Mouse (Mus musculus) hindbrain, embryonic 11.5 days (tissue): ENCODE results near the gene Jpt2. TPM values are rescaled to one million over a fixed set of nuclear protein-coding genes. Genes with fewer than 3 reads are reported as not detected.
"Not testable (repeated sequence)": the region's sequence is repeated elsewhere in the genome, so short reads cannot be mapped to it uniquely, and the experiment has no call there.

ENCODE experiments used
- ATAC-seq: fragments of 200-750 bp; cut with Nextera tagmentation; 2 replicates; pipeline ENCODE4 v1.8.0; 2017; ENCODE audit warnings: mild to moderate bottlenecking, moderate TSS enrichment, moderate library complexity; ENCODE audit not compliant: low FRiP score
- DNase-seq: peaks from one replicate; pipeline ENCODE4 v3.0.0-alpha.2; 2015; ENCODE audit warnings: low spot score
- H3K27ac ChIP-seq: fragments of 300-500 bp; sonication (generic); 2 replicates; pipeline ENCODE4 v1.5.1; 2014; ENCODE audit warnings: mild to moderate bottlenecking, low read depth, low read length
- H3K27me3 ChIP-seq: fragments of 300-500 bp; sonication (generic); 2 replicates; pipeline ENCODE4 v1.6.1; 2014; ENCODE audit warnings: mild to moderate bottlenecking, low read length, moderate library complexity, mixed read lengths; ENCODE audit not compliant: control insufficient read depth, insufficient read depth
- H3K36me3 ChIP-seq: fragments of 300-500 bp; sonication (generic); 2 replicates; pipeline ENCODE4 v1.6.1; 2014; ENCODE audit warnings: mild to moderate bottlenecking, low read length, moderate library complexity, mixed read lengths; ENCODE audit not compliant: control insufficient read depth, insufficient read depth
- H3K4me1 ChIP-seq: fragments of 300-500 bp; sonication (generic); replicated peaks from 2 replicates; pipeline ENCODE4 v1.6.1; 2014; ENCODE audit warnings: low read length, mixed read lengths; ENCODE audit not compliant: control insufficient read depth, insufficient read depth
- H3K4me2 ChIP-seq: fragments of 300-500 bp; sonication (generic); replicated peaks from 2 replicates; pipeline ENCODE4 v1.6.1; 2014; ENCODE audit warnings: mild to moderate bottlenecking, low read depth, low read length
- H3K4me3 ChIP-seq: fragments of 300-500 bp; sonication (generic); 2 replicates; pipeline ENCODE4 v1.5.1; 2014; ENCODE audit warnings: low read depth, low read length
- H3K9ac ChIP-seq: fragments of 300-500 bp; sonication (generic); 2 replicates; pipeline ENCODE4 v1.6.1; 2014; ENCODE audit warnings: low read depth, low read length
- H3K9me3 ChIP-seq: fragments of 300-500 bp; sonication (generic); 2 replicates; pipeline ENCODE4 v1.6.1; 2016; ENCODE audit warnings: low read length; ENCODE audit not compliant: control insufficient read depth
- WGBS: fragments of 180-500 bp; shearing (Covaris S2); extraction: QIAGEN DNeasy Blood & Tissue Kit; methylation state at CpG from one replicate; pipeline ENCODE4 v1.1.7; 2014; 5-methylcytosine and 5-hydroxymethylcytosine counted together
- polyA plus RNA-seq: library from polyadenylated mRNA; unstranded; fragments of >200 nt; fragmentation: Nextera tagmentation; extraction: Ambion mirVana; gene quantifications from 2 replicates; pipeline ENCODE4 v1.2.1, GENCODE M21; 2014

Jpt2 gene
- polyA plus RNA-seq, 1 experiment from 2014 or later: 214 TPM

- Histone ChIP-seq H3K27ac (no peak overlapping the region), H3K9me3 (no peaks in the 10 kb centered on the region), H3K4me1 (no peaks in the 10 kb centered on the region), H3K27me3 (no peaks in the 10 kb centered on the region), H3K4me2 (no peak overlapping the region), H3K9ac (no peak overlapping the region), H3K36me3 (peaks cover 11% of the 10 kb centered on the region), H3K4me3 (no peak overlapping the region)
- 85% methylated on average over 2 of the region's 2 CpGs for WGBS
- ATAC-seq: no peak
- DNase-seq: no peak
Measured at GRCm38 (mm10) chr17:24950671-24951070, 9.8 kb downstream of the Jpt2 start.

- WGBS: 96% methylated on average over 5 of the region's 5 CpGs
- Histone ChIP-seq H3K27me3 (no peaks in the 10 kb centered on the region), H3K36me3 (peaks cover 9% of the 10 kb centered on the region; the same call in 1 of the 2 replicates), H3K9me3 (no peaks in the 10 kb centered on the region), H3K27ac (no peak overlapping the region), H3K4me1 (no peaks in the 10 kb centered on the region), H3K4me2 (no peak overlapping the region), H3K4me3 (no peak overlapping the region), H3K9ac (no peak overlapping the region)
- ATAC-seq (no peak), DNase-seq (no peak)
Measured at GRCm38 (mm10) chr17:24948204-24948603, 12.3 kb downstream of the Jpt2 start.

- not testable (repeated sequence) for DNase-seq, H3K9me3 ChIP-seq, H3K36me3 ChIP-seq, H3K9ac ChIP-seq, H3K27ac ChIP-seq, H3K27me3 ChIP-seq, ATAC-seq, H3K4me1 ChIP-seq, H3K4me3 ChIP-seq, H3K4me2 ChIP-seq
- 84% methylated on average over 1 of the region's 1 CpGs for WGBS
Measured at GRCm38 (mm10) chr17:24943589-24943988, 16.9 kb downstream of the Jpt2 start.

GRCm38 (mm10) chr17:24943036-24943435 is 17.5 kb downstream of the Jpt2 start:
- no peak overlapping the region for H3K4me2 ChIP-seq
- no peaks in the 10 kb centered on the region for H3K4me1 ChIP-seq
- no peak overlapping the region for H3K9ac ChIP-seq
- H3K4me3 ChIP-seq: no peak overlapping the region
- no peaks in the 10 kb centered on the region for H3K27me3 ChIP-seq
- H3K36me3 ChIP-seq: peaks cover 5% of the 10 kb centered on the region; the same call in 1 of the 2 replicates
- ATAC-seq (no peak), DNase-seq (no peak)
- WGBS: 91% methylated on average over 7 of the region's 7 CpGs
- H3K27ac ChIP-seq: no peak overlapping the region
- no peaks in the 10 kb centered on the region for H3K9me3 ChIP-seq

- not testable (repeated sequence) for H3K36me3 ChIP-seq, H3K4me2 ChIP-seq, H3K27ac ChIP-seq, H3K27me3 ChIP-seq, H3K4me3 ChIP-seq, ATAC-seq, H3K9ac ChIP-seq, H3K9me3 ChIP-seq, H3K4me1 ChIP-seq
- DNase-seq: peak; percentile 21
- 28% methylated on average over 2 of the region's 2 CpGs for WGBS
Measured at GRCm38 (mm10) chr17:24942453-24942852, 18.0 kb downstream of the Jpt2 start.

- Histone ChIP-seq H3K36me3 (0 out of 2 replicates have a peak, but pooled peaks cover 2% of the 10 kb centered on the region), H3K9ac (peak overlapping the region; percentile 93), H3K27me3 (no peaks in the 10 kb centered on the region), H3K4me2 (peak overlapping the region; percentile 58), H3K4me1 (peaks cover 6% of the 10 kb centered on the region; the same call in 1 of the 2 replicates), H3K27ac (peak overlapping the region; percentile 78), H3K4me3 (peak overlapping the region; percentile 97), H3K9me3 (no peaks in the 10 kb centered on the region)
- DNase-seq (no peak), ATAC-seq (no peak)
- WGBS: 52% methylated on average over 6 of the region's 6 CpGs
Measured at GRCm38 (mm10) chr17:24937266-24937665, 23.2 kb downstream of the Jpt2 start.

GRCm38 (mm10) chr17:24936259-24937237 is 23.9 kb downstream of the Jpt2 start, which contains the start of gene Mapk8ip3:
Mapk8ip3 (minus strand) TSS chr17:24936977.
- DNase-seq: peak; percentile 95
- peak within 1 kb of the TSS; percentile 58 for H3K4me2 ChIP-seq
- peak within 1 kb of the TSS; percentile 97 for H3K4me3 ChIP-seq
- H3K27me3 ChIP-seq: no peaks in the 10 kb centered on the region
- no peaks in the 10 kb centered on the region for H3K36me3 ChIP-seq
- under 1% methylated on average over 76 of the region's 78 CpGs for WGBS
- ATAC-seq: peak; percentile 98
- H3K27ac ChIP-seq: peak within 1 kb of the TSS; percentile 78
- H3K4me1 ChIP-seq: peaks cover 6% of the 10 kb centered on the region; the same call in 1 of the 2 replicates
- H3K9me3 ChIP-seq: no peaks in the 10 kb centered on the region
- peak within 1 kb of the TSS; percentile 93 for H3K9ac ChIP-seq

GRCm38 (mm10) chr17:24935666-24936065 is 24.8 kb downstream of the Jpt2 start:
- ATAC-seq (no peak), DNase-seq (no peak)
- Histone ChIP-seq H3K4me1 (peaks cover 6% of the 10 kb centered on the region; the same call in 1 of the 2 replicates), H3K27me3 (no peaks in the 10 kb centered on the region), H3K9me3 (no peaks in the 10 kb centered on the region), H3K4me2 (peak overlapping the region; percentile 58), H3K27ac (no peak overlapping the region), H3K9ac (peak overlapping the region; percentile 93), H3K4me3 (peak overlapping the region; percentile 97), H3K36me3 (no peaks in the 10 kb centered on the region)
